Mouse (Mus musculus): ENCODE data around the gene Homez.

Gene Homez

DNA sequence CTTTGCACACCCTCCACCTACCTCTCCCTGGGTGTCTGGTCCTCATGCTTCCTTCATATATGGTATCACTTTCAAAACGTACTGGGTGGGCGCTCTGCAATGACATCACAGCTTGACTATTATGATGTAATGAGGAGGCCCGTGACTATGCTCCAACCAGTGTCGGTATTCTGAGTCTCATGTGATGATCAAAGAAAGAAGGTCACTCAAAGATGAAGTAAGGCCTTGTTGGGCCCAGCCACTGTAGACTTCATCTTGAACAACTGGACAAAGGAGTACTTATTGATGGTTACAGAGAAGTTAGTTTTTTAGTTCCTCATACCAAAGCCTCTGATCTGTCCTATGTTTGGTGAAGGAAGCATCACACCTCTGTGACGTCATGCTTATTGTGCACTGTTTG lies at the start of gene Homez:
TSS of gene Homez (minus strand) at position 101 of the 400 bp plus-strand sequence.
- DNase-seq (ENCODE audit: low read depth, low spot score), result no peak

DNA sequence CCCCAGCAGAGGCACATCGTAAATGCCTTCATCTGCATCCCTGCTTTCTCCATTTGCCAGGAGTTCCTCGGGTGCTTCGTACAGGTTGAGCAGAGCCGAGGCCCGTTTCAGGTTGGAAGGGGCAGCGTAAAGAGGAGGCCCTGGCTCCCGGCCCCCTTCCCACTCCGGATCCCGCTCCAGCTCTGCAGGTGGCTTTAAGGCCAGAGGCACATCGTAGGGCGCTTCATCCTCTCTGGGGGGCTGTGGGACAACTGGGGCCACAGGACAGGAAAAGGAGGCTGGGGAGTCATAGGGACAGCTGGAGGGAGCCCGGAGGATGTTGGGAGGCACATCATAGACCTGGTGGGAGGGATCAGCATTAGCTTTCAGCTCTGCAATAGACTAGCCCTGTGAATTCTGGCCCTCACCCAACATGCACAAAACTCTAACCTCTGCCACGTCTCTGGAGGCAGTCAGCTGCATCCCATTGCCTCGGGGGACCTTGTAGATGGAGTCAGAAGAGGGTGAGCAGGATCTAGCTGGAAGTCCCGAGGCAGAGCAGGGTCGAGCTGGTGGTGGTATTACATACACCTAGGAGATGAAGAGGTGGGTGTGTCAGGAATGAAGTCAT lies 49.4 kb upstream of the Homez start:
- DNase-seq (ENCODE audit: low read depth, low spot score), result no peak

DNA sequence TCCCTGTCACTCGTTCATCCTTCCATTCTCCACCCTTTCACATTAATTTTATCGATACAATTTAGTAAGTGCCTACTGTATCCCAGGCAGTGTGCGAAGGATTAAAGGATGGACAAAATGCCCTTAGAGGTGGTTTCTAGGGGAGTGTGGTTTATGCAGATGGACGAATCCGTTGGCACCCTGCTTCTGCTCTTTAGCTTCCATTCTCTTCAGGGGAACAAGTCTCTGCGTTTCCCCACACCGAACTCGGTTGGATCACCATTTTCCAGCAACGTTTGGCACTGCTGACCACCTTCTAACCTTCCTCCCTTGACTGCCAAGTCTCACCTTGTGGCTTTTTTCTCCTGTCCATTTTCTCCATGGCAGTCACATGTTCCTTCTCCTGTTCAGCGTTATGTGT lies 42.6 kb upstream of the Homez start:
- no peak for DNase-seq (ENCODE audit: low read depth, low spot score)

DNA sequence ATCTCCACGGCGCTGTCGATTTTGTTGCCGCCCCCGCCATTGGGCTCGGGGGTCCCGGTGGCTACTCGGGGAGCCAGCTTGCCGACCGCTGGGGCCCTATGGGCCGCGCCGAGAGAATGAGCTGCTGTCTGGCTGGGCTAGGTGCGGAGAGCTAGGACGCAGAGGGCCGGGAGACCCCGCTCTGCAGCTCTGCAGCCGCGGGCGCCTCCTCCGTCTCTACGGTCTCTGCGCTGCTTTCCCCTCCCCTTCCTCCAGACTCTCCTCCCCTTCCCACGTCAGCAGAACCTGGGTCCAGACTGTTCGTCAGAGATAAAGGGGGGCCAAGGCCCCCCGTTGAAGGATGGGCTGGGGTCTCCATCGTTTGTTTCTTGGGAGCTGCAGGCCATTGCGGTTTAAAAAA lies 42.1 kb upstream of the Homez start, which contains the start of gene Slc22a17:
TSS of gene Slc22a17 (minus strand) at position 247 of the 400 bp plus-strand sequence.
- DNase-seq (ENCODE audit: low read depth, low spot score), result peak; percentile 71

DNA sequence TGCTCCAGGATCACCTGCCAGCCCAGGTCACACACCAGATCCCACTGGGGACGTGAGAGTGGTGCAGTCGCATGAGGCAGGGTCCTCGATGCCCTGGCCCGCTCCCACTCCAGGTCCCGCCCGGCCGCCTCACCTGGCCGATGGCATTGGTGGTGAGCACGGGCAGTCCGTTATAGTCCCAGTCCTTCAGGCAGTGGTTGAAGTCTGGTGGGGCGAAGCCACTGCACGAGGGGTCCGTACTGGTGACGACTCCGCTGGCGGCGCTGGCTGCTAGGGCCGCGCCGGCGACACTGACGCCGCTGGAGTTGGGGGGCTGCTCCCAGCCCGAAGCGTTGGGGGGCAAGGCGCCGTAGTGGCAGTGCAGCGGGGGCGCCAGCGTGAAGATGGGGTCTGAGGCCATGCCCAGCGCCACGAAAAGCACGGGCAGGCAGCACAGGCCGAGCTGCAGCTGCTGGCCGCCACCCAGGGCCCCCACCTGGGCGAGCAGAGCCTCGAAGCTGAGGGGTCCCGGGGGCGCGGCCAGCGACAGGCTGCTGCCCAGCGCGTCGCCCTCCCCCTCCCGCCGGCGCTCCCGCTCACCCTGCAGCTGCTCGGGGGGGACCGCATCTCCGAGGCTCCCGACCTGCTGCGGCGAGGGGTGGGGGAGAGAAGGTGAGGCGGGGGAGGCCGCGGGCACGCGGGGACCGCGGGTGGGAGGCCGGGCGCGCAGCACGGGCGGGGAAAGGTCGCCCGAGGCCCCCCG lies 41.5 kb upstream of the Homez start:
- DNase-seq (ENCODE audit: low read depth, low spot score), result no peak

DNA sequence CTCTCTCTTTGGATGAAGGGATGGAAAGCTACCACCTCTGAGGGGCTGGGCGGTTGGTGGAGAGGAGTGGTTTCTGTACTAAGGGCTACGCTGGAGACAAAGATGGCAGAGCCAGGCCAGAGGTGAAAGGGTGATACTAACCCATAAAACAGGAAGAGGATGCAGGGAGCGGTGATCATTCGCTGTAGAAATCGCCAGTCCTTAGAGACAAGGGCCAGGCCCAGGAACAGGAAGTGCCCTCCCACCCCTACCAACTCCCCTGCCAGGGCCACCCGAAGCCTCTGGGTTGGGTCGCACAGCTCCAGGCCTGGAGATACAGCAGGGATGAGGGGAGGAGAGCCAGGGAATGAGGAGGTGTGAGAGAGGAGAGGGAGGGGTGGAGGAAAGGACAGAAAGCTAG lies 37.9 kb upstream of the Homez start:
- no peak for DNase-seq (ENCODE audit: low read depth, low spot score)

DNA sequence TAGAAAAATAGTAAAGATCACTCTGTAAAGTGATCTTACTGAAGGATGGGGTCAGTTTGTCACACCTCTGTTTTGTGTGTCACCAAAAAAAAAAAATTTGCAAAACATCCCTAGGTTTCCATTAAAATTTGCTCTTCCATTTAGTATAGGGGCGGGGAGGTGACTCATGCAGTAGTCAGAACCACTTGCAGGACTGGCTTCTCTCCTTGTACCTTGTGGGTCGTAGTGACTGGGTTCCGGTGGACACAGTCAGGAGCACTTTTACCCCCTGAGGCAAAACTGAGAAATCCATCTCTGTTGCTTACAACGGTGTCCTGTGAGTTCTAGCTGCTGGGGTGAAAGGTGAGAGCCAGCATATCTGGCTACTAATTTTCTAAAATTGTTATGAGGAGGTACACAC lies 32.9 kb upstream of the Homez start:
- DNase-seq (ENCODE audit: low read depth, low spot score), result no peak

DNA sequence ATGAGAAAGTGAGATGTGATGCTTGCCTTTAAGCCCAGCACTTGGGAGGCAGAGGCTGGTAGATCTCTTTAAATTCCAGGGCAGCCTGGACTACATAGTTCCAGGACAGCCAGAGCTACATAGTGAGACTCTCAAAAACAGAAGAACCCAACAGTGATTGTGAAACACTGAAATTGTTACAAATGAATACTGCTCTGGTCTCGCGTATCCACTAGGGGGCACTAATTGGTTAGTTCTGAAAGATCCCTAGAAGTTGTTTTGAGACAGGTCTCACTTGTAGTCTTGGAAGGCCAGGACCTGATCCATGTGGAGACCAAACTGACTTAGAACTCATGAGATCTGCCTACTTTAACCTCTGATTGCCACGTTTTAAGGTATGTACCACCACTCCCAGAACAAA lies 29.6 kb upstream of the Homez start:
- peak; percentile 69 for DNase-seq (ENCODE audit: low read depth, low spot score)

DNA sequence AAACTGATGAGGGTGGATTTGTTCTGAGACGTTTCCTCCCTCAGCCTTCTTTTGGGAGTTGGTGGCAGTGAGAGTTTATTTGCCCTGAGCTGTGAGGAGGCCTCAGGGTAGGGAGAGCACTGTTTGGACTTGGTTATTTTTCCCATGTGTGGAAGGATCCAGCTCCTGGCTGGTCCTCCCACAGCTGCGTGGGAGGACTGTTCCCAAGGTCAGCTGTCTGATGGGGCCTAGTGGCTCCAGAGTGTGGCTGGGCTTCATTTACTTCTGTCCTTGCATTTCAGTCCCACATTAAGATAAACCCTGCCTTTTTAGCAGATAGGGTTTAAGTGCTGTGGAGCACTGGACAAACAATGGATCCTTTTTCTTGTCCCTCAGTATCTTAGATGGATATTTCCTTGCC lies 26.7 kb upstream of the Homez start:
- no peak for DNase-seq (ENCODE audit: low read depth, low spot score)

DNA sequence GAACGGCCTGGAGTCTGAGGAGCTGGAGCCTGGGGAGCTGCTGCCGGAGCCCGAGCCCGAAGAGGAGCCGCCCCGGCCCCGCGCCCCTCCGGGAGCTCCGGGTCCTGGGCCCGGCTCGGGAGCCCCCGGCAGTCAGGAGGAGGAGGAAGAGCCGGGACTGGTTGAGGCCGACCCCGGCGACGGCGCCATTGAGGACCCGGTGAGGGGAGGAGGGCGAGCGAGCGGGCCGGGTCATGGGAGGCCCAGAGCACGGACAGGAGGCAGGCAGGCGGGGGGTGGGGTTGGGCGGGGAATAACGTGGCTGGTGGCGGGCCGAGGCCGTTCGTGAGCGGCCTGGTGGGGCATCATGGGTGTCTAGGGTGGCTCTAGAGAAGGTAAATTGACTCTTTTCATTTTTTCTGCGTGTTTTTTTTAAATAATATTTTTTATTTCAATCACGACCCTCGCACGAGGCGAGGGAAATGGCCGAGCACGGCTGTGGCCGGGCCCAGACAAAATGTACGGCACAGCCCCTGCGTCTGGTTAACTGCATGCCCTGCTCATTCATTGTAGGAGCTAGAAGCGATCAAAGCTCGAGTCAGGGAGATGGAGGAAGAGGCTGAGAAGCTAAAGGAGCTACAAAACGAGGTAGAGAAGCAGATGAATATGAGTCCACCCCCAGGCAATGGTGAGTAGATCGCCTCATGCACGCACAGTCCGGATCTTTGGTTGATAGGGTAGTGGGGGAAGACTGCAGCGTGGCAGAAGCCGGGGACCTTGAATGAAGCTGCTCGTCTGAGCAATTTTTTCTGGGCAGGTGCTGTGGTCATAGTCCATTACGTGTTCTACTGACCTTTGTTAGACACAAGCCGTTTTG lies 23.8 kb upstream of the Homez start:
- peak; percentile 22 for DNase-seq (ENCODE audit: low read depth, low spot score)

DNA sequence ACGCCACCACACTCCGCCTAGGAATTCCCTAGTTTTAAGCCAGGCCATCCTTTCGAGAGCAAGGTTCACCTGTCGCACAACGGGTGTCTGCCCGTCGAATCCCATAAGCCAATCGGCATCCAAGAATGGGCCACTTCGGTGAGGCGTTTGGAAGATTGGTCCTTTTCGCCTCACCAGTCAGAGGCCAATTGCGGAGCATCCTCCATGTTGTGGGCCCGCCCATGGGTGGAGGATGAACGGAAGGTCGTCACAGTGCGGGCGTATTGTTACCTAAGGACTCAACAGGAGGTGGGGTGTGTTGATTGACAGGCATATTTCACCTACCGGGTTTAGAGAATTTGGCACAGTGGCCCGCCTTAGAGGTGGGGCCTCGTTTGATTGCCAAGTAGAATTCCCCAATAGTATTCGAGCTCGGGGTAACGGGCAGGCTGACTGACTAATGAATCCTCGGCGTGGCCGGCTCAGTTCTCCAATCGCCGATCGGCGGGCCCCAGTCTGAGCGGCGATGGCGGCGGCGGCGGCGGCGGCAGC lies 23.0 kb upstream of the Homez start:
- peak; percentile 97 for DNase-seq (ENCODE audit: low read depth, low spot score)

DNA sequence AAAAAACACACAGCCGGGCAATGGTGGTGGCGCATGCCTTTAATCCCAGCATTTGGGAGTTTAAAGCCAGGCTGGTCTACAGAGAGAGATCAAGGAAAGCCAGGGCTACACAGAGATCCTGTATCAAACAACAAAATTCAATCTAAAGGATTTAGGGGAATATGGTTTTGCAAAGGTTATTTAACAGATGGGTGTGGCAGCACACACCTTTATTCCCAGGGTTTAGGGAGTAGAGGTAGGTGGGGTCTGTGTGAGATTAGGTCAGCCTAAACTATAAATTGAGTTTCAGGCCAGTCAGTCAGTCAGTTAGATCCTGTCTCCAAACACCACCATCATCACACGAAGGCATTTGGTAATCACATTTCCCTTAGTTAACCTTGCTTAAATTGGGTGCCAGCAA lies 21.4 kb upstream of the Homez start, which contains the start of gene Pabpn1:
TSS of gene Pabpn1 (plus strand) at position 301 of the 400 bp plus-strand sequence.
- DNase-seq (ENCODE audit: low read depth, low spot score), result no peak

DNA sequence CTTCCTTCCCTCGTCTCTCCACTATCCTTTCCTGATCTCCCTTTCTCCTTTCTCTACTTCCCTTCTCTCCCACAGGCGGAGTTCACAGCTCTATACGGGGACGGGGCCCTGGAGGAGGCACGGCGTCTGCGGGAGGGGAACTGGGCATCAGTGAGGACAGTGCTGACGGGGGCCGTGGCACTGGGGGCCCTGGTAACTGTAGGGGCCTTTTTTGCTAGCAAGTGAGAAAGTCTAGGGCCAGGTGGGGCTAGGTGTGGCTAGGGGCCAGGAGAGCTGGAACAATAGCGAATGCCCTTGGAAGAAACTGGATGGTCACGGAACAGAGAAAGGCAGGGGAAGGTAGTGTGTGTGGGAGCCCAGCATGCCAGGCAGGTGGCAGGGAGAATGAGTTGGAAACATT lies 14.5 kb upstream of the Homez start:
- no peak for DNase-seq (ENCODE audit: low read depth, low spot score)

DNA sequence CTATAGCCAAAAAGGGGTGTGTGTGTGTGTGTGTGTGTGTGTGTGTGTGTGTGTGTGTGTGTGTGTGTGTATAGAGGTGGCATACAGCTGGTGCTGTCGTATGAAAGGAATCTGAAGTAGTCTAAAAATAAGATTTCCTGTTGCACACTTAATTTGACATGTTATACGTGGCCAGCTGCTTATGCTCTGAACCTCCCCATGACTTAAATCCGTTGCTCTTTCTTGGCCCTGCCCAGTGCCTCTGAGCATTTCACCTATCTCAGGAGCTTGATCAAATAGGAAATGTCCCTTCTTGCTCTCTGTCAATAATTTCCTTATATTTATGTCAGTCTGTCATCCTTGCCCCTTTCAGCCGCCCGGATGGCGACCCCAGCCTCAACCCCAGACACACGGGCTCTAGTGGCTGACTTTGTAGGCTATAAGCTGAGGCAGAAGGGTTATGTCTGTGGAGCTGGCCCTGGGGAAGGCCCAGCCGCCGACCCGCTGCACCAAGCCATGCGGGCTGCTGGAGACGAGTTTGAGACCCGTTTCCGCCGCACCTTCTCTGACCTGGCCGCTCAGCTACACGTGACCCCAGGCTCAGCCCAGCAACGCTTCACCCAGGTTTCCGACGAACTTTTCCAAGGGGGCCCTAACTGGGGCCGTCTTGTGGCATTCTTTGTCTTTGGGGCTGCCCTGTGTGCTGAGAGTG lies 13.4 kb upstream of the Homez start:
- DNase-seq (ENCODE audit: low read depth, low spot score), result no peak

DNA sequence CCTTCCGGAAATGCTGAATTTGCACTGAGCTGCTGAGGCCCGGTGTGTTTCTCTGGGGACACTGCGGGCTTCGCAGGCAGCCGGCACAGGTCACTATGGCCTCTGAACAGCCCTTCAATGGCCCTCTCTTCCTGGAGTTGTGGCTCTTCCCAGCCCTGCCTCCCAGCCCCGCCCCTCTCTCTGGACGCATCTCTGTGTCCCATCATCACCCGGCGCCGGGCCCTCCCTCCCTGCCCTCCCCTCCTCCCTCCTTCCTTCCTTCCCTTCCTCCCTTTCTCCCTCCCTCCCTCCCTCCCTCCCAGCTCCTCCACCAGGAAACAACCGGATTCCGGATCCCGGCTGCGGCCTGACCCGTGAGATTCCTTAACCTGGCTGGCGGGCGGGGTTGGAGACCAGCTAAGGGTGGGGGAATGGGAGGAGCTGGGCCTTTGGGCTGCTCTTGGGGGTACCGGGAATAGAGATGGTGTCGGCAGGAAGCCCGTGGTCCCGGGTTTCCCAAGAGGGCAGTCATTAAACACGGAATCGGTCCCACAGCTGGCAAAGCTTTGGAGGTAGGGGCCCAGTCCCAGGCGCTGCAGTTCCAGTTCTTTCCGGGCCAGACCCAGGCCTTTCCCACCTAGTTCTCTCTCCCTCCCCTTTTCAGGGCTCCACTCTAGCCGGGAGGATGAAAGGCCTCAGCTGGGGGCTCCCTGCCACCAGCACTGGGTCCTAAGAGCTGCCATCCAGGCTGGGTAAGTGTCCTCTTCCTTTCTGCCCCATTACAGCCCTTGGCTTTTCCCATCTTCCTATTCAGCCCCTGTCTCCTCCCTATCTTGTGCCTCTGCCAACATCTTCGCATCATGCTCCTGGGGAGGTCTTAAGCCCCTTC lies 12.6 kb upstream of the Homez start, which contains the start of the genes Bcl2l2 and Gm20521:
TSS of gene Bcl2l2 (plus strand) at position 224 of the 868 bp plus-strand sequence.
TSS of gene Gm20521 (plus strand) at position 288 of the 868 bp plus-strand sequence.
- peak; percentile 77 for DNase-seq (ENCODE audit: low read depth, low spot score)

DNA sequence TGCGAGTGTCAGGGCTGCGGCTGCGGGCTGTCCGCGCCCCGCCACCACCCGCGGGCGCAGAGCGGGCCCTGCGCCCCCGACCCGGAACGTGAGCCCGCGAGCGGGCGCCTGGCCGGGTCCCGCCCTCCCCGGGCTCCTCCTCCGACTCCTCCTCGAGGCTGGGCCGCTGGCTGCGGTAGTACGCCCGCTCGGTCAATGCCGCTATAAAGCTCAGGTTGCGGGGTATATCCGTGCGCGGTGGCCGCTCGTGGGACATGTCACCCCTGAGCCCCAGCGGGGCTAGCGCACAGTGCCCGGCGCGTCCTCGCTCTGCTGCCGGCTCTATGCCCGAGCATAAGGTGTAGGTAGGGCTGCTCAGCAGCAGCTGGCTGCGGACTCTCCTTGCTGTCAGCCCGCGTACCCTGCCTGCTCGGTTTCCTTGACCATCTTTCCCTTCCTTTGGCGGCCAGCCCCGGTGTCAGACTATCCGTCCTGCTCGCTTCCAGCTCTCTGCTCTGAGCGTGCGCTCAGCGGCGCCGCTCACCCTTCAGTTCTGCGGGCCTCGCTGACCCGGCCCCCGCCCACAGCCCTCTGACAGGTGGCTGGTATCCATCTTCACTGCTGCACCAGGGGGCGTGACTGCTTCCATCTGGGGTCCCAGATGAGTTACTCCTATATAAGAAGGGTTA lies 6.4 kb upstream of the Homez start, which contains the start of gene Ppp1r3e:
TSS of gene Ppp1r3e (minus strand) at position 503 of the 668 bp plus-strand sequence.
- peak; percentile 43 for DNase-seq (ENCODE audit: low read depth, low spot score)

DNA sequence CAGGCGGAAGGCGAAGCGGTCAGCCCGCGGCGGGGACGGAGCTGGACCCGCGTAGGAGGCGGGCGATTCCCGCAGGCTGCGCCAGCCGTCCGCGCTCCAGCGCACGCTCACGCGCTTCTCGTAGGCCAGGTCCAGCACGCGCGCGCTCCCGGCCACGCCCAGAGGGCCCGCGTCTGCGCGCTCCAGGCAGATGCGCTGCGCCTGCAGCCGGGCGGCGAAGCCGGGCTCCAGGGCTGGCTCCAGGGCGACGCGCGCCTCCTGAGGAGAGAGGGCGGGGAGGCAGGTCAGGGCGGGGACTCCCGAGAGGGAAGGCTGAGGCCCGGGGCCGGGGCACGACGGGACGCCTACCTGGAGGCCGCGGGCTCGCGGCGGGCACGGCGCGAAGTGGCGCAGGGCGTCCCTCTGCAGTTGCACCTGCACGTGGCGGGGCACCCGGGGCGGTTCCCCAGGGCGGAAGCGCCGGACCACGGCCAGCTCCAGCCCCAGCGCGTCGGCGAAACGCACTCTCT lies 5.8 kb upstream of the Homez start:
- peak; percentile 84 for DNase-seq (ENCODE audit: low read depth, low spot score)

DNA sequence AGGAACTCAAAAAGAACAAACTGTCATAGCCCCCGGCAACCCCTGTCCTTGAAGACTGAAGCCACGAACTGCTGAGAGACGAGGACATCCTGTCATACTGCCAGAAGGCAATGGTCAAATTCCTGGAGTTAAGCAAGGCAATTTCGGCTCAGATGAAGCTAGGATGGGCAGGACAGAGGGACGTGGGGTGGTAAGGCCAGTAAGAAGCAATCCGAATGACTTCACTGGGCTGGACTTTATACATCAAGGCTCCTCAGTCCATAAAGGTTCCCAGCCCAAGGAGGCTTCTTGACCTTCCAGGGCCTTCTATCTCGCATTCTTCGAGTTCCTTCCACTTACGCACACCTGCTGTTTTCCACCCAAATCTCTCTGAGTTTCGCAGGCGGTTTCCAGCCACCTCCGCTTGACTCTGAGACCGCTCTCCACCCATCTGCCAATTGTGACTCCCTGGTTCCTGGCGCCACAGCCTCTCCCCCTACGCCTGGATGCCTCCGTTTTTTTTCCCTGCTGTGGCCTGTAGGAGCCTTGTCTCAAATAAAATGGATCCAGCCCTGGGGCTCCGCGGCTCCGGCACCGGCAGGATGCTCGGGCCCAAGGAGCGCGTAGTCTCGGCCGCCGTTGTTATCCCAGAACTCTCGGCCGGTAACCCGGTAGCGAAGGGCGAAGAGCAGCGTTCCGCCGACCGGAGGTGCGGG lies 5.2 kb upstream of the Homez start:
- peak; percentile 23 for DNase-seq (ENCODE audit: low read depth, low spot score)

DNA sequence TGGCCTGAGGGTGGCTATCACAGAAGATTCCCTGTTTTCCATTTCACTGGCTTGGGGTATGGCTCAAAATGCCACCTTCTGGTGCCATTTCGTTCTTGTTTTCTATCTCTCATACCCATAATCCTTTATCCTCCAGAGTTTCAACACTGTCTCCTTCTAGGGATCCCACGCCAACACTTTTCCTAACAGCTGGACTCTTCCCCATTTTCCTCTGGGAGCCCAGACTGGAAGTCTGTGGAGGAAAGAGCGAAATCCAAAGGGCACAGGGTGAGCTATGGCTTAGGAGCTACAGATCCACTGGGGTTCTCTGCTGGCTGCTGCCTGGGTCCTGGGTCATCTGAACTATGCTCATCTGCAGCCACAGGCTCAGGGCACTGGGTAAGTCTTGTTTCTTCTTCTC lies 3.4 kb upstream of the Homez start:
- no peak for DNase-seq (ENCODE audit: low read depth, low spot score)

All from embryo, embryonic 11.5 days (tissue).